Mouse (Mus musculus) kidney, postnatal 0 days (tissue): ENCODE data around the gene Syndig1. TPM values are rescaled to one million over a fixed set of nuclear protein-coding genes. Genes with fewer than 3 reads are reported as not detected.

ENCODE experiments used
- ATAC-seq: fragments of 200-750 bp; cut with Nextera tagmentation; replicated peaks from 2 replicates; pipeline ENCODE4 v1.8.0; 2017; ENCODE audit warnings: low read depth, moderate number of reproducible peaks, moderate TSS enrichment, moderate library complexity; ENCODE audit not compliant: low FRiP score
- DNase-seq: peaks from one replicate; pipeline ENCODE4 v3.0.0-alpha.2; 2016; ENCODE audit warnings: low spot score
- H3K27ac ChIP-seq: fragments of 300-500 bp; sonication (generic); 2 replicates; pipeline ENCODE4 v1.5.1; 2014; ENCODE audit warnings: mild to moderate bottlenecking
- H3K27me3 ChIP-seq: fragments of 300-500 bp; sonication (generic); 2 replicates; pipeline ENCODE4 v1.6.1; 2014; ENCODE audit warnings: low read length, mixed read lengths; ENCODE audit not compliant: insufficient read depth
- H3K36me3 ChIP-seq: fragments of 300-500 bp; sonication (generic); 2 replicates; pipeline ENCODE4 v1.6.1; 2014; ENCODE audit warnings: low read length, mixed read lengths; ENCODE audit not compliant: insufficient read depth
- H3K4me1 ChIP-seq: fragments of 300-500 bp; sonication (generic); replicated peaks from 2 replicates; pipeline ENCODE4 v1.6.1; 2014; ENCODE audit warnings: antibody characterized with exemption, low read length, mixed read lengths; ENCODE audit not compliant: insufficient read depth
- H3K4me2 ChIP-seq: fragments of 300-500 bp; sonication (generic); 2 replicates; pipeline ENCODE4 v1.6.1; 2014; ENCODE audit warnings: mild to moderate bottlenecking, low read length, moderate library complexity, mixed read lengths
- H3K4me3 ChIP-seq: fragments of 300-500 bp; sonication (generic); replicated peaks from 2 replicates; pipeline ENCODE4 v1.5.1; 2014; ENCODE audit warnings: low read depth, low read length
- H3K9ac ChIP-seq: fragments of 300-500 bp; sonication (generic); 2 replicates; pipeline ENCODE4 v1.6.1; 2014; ENCODE audit warnings: low read depth, low read length
- H3K9me3 ChIP-seq: fragments of 300-500 bp; sonication (generic); replicated peaks from 2 replicates; pipeline ENCODE4 v1.6.1; 2016; ENCODE audit warnings: low read length, inconsistent platforms, mixed read lengths
- CTCF ChIP-seq: IDR thresholded peaks from 2 replicates; pipeline ENCODE4 v1.5.1; 2016; ENCODE audit warnings: antibody characterized with exemption, low read depth, mild to moderate bottlenecking, moderate library complexity
- WGBS: fragments of 180-500 bp; shearing (Covaris S2); extraction: QIAGEN DNeasy Blood & Tissue Kit; methylation state at CpG from one replicate; pipeline ENCODE4 v1.1.7; 2014; 5-methylcytosine and 5-hydroxymethylcytosine counted together
- polyA plus RNA-seq: library from polyadenylated mRNA; unstranded; fragments of >200 nt; fragmentation: Nextera tagmentation; extraction: Ambion mirVana; gene quantifications from 2 replicates; pipeline ENCODE4 v1.2.1, GENCODE M21; 2015

Gene Syndig1
- polyA plus RNA-seq, 1 experiment from 2014 or later: 2.7 TPM

DNA sequence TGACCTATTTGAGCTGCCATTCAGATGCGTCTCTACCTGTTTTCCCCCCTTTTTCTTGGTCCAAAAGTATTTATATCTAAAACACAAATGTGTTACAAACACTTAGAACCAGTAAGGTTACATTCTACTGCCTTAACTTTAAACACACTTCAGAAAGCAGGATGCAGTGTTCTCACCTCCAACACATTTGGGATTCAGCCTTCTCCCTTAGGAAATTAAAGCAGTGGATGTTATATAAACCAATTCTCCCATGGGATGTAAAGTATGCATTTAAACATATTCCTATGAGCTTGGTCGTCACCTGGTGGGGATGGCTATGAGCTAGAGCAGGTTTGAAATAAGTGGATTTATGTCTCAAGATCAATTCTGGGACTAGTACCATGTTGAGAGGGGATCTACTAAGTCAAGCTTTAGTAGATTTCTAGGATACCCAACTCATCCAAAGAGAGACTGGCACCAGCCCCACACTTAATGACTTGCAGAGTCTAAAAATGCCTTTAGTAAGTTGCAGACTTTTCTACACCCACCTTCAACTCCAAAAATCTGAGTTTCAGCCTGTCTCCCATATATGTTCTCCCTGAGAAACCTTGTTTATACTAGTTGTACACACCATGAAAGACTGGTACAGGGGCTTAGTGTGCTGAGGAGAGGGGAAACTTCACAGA lies 7.6 kb downstream of the Syndig1 start:
- DNase-seq (no peak), ATAC-seq (no peak)
- no peak for TF ChIP-seq CTCF
- no peak overlapping the region for H3K27ac ChIP-seq
- H3K9ac ChIP-seq: no peak overlapping the region
- H3K4me3 ChIP-seq: no peak overlapping the region
- no peaks in the 10 kb centered on the region for H3K9me3 ChIP-seq
- peaks cover 7% of the 10 kb centered on the region for H3K27me3 ChIP-seq
- H3K36me3 ChIP-seq: no peaks in the 10 kb centered on the region
- no peaks in the 10 kb centered on the region for H3K4me1 ChIP-seq
- H3K4me2 ChIP-seq: no peak overlapping the region
- WGBS: 80% methylated on average over 2 of the region's 2 CpGs

DNA sequence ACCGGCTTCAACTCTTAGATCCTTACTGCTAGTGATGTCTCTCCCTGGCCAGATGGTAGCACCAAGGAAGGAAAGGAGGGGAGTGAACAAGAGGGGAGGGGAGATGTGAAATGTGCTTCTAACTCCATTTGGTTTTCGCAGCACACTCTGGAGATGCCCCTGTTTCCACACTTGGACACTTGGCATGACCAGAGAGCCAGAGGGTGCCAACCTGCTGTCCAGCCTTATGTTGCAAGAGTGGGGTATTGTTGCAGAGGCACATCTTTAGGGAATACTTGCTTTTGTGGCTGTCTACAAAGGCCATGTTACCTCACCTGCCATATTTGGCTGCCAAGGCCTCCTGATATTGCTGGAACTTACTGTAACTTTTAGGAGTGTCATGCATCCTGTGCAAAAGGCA lies 10.7 kb downstream of the Syndig1 start:
- no peak overlapping the region for H3K9ac ChIP-seq
- H3K4me2 ChIP-seq: no peak overlapping the region
- H3K4me3 ChIP-seq: no peak overlapping the region
- 67% methylated on average over 2 of the region's 2 CpGs for WGBS
- DNase-seq (no peak), ATAC-seq (no peak)
- H3K36me3 ChIP-seq: no peaks in the 10 kb centered on the region
- no peaks in the 10 kb centered on the region for H3K9me3 ChIP-seq
- no peaks in the 10 kb centered on the region for H3K4me1 ChIP-seq
- H3K27ac ChIP-seq: no peak overlapping the region
- H3K27me3 ChIP-seq: no peaks in the 10 kb centered on the region
- TF ChIP-seq CTCF: no peak

DNA sequence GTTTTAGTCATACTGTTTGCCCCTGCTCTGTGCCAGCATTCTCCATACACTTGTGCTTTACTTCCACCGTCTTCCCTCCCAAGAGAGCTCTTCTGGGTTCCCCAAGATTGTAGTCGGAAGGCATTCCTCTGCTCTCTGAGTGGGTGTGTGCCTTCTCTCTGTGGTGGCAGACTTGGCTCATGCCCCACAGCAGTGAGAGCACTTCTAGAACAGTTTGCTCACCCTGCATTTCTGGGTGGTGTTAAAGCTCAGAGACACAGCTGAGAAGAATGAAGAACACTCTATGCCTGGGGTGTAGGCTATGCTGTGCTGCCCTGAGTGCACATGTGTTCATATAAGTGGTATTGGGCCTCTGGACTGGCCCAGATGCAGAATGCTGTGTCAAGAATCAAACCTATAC lies 15.6 kb downstream of the Syndig1 start:
- Histone ChIP-seq H3K9ac (no peak overlapping the region), H3K4me2 (no peak overlapping the region), H3K27ac (no peak overlapping the region), H3K4me1 (no peaks in the 10 kb centered on the region), H3K36me3 (no peaks in the 10 kb centered on the region), H3K9me3 (no peaks in the 10 kb centered on the region), H3K27me3 (no peaks in the 10 kb centered on the region), H3K4me3 (no peak overlapping the region)
- no peak for TF ChIP-seq CTCF
- WGBS: 80% methylated on average over 2 of the region's 2 CpGs
- DNase-seq (no peak), ATAC-seq (no peak)

DNA sequence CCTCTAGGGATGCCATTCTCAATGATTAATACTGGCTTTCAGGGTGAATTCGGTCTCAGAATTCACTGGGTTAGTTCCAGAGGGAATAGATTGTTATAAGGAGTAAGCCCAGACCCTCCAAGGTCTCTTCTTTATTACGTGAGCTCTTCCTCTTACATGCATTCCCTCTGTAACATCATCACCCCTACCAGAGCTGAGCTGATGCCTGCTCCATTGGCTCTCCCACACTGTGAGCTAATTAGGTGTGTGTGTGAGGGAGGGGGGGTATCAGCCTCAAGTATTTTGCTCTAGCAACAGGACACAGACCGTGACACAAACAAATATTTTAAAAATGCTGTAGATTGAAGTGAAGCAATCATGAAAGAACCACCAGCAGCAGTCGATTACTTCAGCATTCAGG lies 19.8 kb downstream of the Syndig1 start:
- no peaks in the 10 kb centered on the region for H3K36me3 ChIP-seq
- H3K4me1 ChIP-seq: no peaks in the 10 kb centered on the region
- 56% methylated on average over 4 of the region's 4 CpGs for whole genome bisulfite sequencing
- DNase-seq (no peak), ATAC-seq (no peak)
- no peaks in the 10 kb centered on the region for H3K9me3 ChIP-seq
- H3K27me3 ChIP-seq: no peaks in the 10 kb centered on the region
- no peak for TF ChIP-seq CTCF
- H3K27ac ChIP-seq: no peak overlapping the region
- H3K4me3 ChIP-seq: no peak overlapping the region
- no peak overlapping the region for H3K4me2 ChIP-seq
- no peak overlapping the region for H3K9ac ChIP-seq

- no peak for DNase-seq
- 87% methylated on average over 3 of the region's 3 CpGs for WGBS
- H3K9me3 ChIP-seq: no peaks in the 10 kb centered on the region
- H3K36me3 ChIP-seq: no peaks in the 10 kb centered on the region
- H3K4me2 ChIP-seq: no peak overlapping the region
- no peak for TF ChIP-seq CTCF
- no peaks in the 10 kb centered on the region for H3K27me3 ChIP-seq
- H3K4me1 ChIP-seq: no peaks in the 10 kb centered on the region
- no peak overlapping the region for H3K9ac ChIP-seq
- H3K27ac ChIP-seq: no peak overlapping the region
- no peak overlapping the region for H3K4me3 ChIP-seq
- no peak for ATAC-seq
Observed at GRCm38 (mm10) chr2:149861002-149861401, 32.0 kb downstream of the Syndig1 start.

GRCm38 (mm10) chr2:149865914-149866435 lies 37.0 kb downstream of the Syndig1 start:
- Histone ChIP-seq H3K9ac (no peak overlapping the region), H3K4me2 (no peak overlapping the region), H3K27me3 (no peaks in the 10 kb centered on the region), H3K27ac (no peak overlapping the region), H3K9me3 (no peaks in the 10 kb centered on the region), H3K36me3 (no peaks in the 10 kb centered on the region), H3K4me3 (no peak overlapping the region), H3K4me1 (no peaks in the 10 kb centered on the region)
- no peak for ATAC-seq
- WGBS: 68% methylated on average over 5 of the region's 5 CpGs
- TF ChIP-seq CTCF: no peak
- no peak for DNase-seq

GRCm38 (mm10) chr2:149870496-149870895 lies 41.5 kb downstream of the Syndig1 start:
- Histone ChIP-seq H3K27me3 (no peaks in the 10 kb centered on the region), H3K4me3 (no peak overlapping the region), H3K9me3 (no peaks in the 10 kb centered on the region), H3K36me3 (no peaks in the 10 kb centered on the region), H3K9ac (no peak overlapping the region), H3K4me1 (no peaks in the 10 kb centered on the region), H3K27ac (no peak overlapping the region), H3K4me2 (no peak overlapping the region)
- no peak for DNase-seq
- TF ChIP-seq CTCF: no peak
- no peak for ATAC-seq
- 67% methylated on average over 2 of the region's 2 CpGs for WGBS
